ENCODE assay signal across 19 mouse cellular contexts in genomic region chr11:30118038-30118437, GRCm38 (mm10).
"Had no signal": no experiment of that assay in that cellular context is flagged by ENCODE, and none has a peak within 500 bp of the region (broad histone marks: within the 10 kb centered on the region; RNA-seq: fewer than 3 reads in every experiment).

No protein-coding gene starts in this region.

- DNase-seq: kidney, adult 2 months; kidney, postnatal 25 days; layer of hippocampus, adult 9-11 months; layer of hippocampus, postnatal 36 days; liver, embryonic 13.5 days; lung, adult 2 months; lung, postnatal 14 days; lung, postnatal 4 days; right cerebral cortex, adult 18-20 months; right cerebral cortex, postnatal 25 days; spleen, adult 18-20 months; thymus, adult 18-20 months; thymus, postnatal 4 days had no signal

- H3K4me3 ChIP-seq: layer of hippocampus, adult 2 months; left cerebral cortex, adult 2 months; liver, embryonic 13.5 days; midbrain, embryonic 15.5 days; neural tube, embryonic 13.5 days; stomach, embryonic 15.5 days had no signal

- H3K27ac ChIP-seq: kidney, postnatal 0 days; layer of hippocampus, adult 2 months; left cerebral cortex, adult 2 months; liver, embryonic 13.5 days; midbrain, embryonic 15.5 days; neural tube, embryonic 13.5 days; stomach, embryonic 15.5 days had no signal

- H3K4me1 ChIP-seq: liver, embryonic 13.5 days; midbrain, embryonic 15.5 days; neural tube, embryonic 13.5 days; stomach, embryonic 15.5 days had no signal
